Mouse (Mus musculus) CD4-positive helper T cell, adult 2 months (primary cell): ENCODE results near the gene Ptprg.

Source experiments
- DNase-seq: peaks from one replicate; pipeline ENCODE4 v3.0.0-alpha.2; 2012; ENCODE audit warnings: low read depth, missing footprints, low spot score

Gene Ptprg

GRCm38 (mm10) chr14:11617362-11617761 is 64.0 kb downstream of the Ptprg start:
- DNase-seq = no peak

- DNase-seq = no peak
These were observed 64.9 kb downstream of the Ptprg start for GRCm38 (mm10) chr14:11618140-11618705.

GRCm38 (mm10) chr14:11619606-11620005 is 66.3 kb downstream of the Ptprg start:
- no peak for DNase-seq

- DNase-seq = no peak
These were observed 67.0 kb downstream of the Ptprg start for GRCm38 (mm10) chr14:11620314-11620713.

GRCm38 (mm10) chr14:11620962-11621568 is 67.7 kb downstream of the Ptprg start:
- DNase-seq = no peak

- no peak for DNase-seq
These were observed 70.2 kb downstream of the Ptprg start for GRCm38 (mm10) chr14:11623576-11623975.

GRCm38 (mm10) chr14:11630736-11631135 is 77.4 kb downstream of the Ptprg start:
- no peak for DNase-seq

- DNase-seq = no peak
These were observed 78.2 kb downstream of the Ptprg start for GRCm38 (mm10) chr14:11631505-11631904.

GRCm38 (mm10) chr14:11637673-11638072 is 84.3 kb downstream of the Ptprg start:
- no peak for DNase-seq

GRCm38 (mm10) chr14:11639366-11639765 is 86.0 kb downstream of the Ptprg start:
- DNase-seq = no peak

- DNase-seq = no peak
These were observed 87.0 kb downstream of the Ptprg start for GRCm38 (mm10) chr14:11640372-11640771.

- DNase-seq = no peak
These were observed 87.7 kb downstream of the Ptprg start for GRCm38 (mm10) chr14:11640996-11641395.

GRCm38 (mm10) chr14:11642977-11643376 is 89.6 kb downstream of the Ptprg start:
- no peak for DNase-seq

GRCm38 (mm10) chr14:11657374-11657773 is 104.0 kb downstream of the Ptprg start:
- no peak for DNase-seq

- no peak for DNase-seq
These were observed 110.4 kb downstream of the Ptprg start for GRCm38 (mm10) chr14:11663661-11664215.

GRCm38 (mm10) chr14:11664302-11664701 is 111.0 kb downstream of the Ptprg start:
- DNase-seq = no peak

- no peak for DNase-seq
These were observed 111.7 kb downstream of the Ptprg start for GRCm38 (mm10) chr14:11665046-11665445.

GRCm38 (mm10) chr14:11667762-11668161 is 114.4 kb downstream of the Ptprg start:
- DNase-seq = no peak

GRCm38 (mm10) chr14:11670847-11671246 is 117.5 kb downstream of the Ptprg start:
- no peak for DNase-seq

GRCm38 (mm10) chr14:11672981-11673547 is 119.7 kb downstream of the Ptprg start:
- DNase-seq = no peak

- DNase-seq = no peak
These were observed 124.9 kb downstream of the Ptprg start for GRCm38 (mm10) chr14:11678201-11678600.

GRCm38 (mm10) chr14:11679741-11680140 is 126.4 kb downstream of the Ptprg start:
- no peak for DNase-seq

- no peak for DNase-seq
These were observed 127.3 kb downstream of the Ptprg start for GRCm38 (mm10) chr14:11680621-11681020.
